Mouse (Mus musculus) granulocyte monocyte progenitor cell, adult 5-6 weeks (primary cell): ENCODE measurements at regions not wholly inside any gene's neighbourhood (a gene's known extent, or its start where the extent isn't known, plus 50 kb on each side); places are given as distances from the start of the nearest gene placed in this dataset.

Experiments used
- ATAC-seq: replicated peaks from 2 replicates; pipeline ENCODE4 v1.8.0; 2016; ENCODE audit warnings: mild to moderate bottlenecking, moderate TSS enrichment, inconsistent platforms; ENCODE audit not compliant: poor library complexity, severe bottlenecking

GRCm38 (mm10) chr14:24767964-24768363 is 281.0 kb downstream of the Rps24 start:
- no peak for ATAC-seq

DNA sequence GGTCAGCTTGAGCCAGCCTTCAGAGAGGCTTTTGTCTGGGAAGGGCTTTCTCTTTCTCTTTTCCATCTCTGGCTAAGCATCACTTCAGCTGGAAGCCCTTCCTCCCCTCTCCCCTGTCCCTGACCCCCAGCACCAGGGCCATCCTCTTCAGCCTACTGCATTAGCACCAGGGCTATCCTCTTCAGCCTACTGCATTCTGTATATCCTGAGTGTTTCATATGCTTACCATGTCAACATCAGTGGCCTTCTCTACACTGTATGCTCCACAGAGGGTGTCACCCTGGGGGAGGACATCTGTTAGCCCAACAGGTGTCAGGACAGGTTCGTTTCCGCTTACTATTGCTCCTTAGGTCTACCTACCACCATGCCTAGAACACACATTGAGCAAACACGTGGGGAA is 282.5 kb downstream of the Rps24 start:
- ATAC-seq, result no peak

DNA sequence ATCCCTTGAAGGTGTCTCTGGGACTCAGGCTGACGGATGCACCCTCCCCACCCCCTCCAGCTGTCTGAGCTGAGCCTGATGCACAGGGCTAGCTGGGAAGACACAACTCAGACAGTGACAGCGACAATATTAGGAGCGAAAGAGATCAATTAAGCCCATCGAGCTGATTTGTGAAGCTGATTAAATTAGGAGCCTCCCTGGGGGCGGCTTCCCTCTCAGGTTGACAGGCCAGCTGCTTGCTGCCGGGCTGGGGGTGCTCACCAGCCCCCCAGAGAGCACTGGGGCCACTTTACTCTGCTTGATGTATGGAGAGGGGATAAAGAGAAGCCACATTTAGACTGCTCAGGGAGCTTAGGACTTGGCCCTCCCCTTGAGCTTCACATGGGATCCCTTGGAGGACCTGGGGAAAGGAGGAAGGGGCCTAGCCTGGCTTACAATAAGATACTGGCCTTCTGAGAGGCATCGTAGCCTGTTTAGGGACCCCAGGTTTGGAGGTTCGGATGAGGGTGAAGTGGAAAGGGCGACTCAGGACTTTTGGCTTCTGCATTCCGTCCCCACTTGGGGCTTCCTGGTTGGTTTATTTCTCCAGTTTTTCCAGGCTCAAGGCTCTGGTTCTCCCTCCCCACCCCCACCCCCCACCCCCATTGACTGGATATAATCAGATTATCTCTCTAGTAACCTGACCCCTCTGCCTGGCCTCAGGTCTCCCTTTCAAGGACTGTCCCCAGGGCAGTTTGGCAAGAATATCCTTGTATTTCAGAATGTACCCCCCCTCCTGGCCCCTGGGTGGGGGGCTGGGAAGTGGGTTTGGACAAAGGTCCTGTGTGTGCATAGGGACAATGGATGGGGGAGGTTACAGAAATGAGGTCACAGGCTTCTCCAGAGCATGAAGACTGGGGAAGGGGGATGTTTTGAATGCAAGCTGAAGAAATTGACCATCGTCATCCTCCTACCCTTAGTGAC is 283.4 kb downstream of the Rps24 start:
- ATAC-seq, result no peak

DNA sequence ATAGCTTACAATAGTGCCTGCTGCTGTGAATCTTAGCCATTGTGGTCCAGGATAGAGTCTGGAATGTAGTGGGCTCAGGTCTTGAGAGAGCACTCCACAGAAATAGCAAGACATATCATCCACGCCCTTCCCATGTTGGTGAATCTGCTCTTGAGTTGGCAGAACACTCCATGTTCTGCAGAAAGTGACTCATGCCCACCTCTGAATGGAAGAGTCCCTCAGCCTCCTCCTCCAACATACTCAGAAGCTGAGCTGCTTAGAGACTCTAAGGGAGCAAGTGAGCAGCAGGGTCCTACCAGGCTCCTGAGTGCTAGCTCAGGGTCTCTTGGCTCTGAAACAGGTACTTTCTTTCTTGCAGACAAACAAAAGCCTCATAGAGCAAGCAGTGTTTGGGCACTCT is 284.7 kb downstream of the Rps24 start:
- ATAC-seq, result no peak

DNA sequence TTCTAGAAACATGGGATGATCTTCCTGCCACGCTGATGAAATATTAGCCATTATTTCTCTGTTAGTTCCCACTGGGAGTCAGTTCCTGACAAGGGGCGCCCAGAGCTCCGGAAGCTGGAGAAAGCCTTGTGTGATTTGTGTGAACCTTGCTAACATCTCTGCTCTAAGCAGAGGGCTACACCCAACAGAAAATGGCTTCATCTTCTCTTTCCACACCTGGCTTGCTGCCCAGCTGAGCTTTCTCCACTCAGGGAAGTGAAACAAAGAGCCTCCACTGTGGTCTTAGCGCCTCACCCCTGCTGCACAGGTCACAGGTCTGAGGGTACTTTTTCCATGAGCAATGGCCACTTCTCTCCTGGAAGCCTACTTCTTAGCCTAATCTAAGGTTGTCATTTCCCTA is 285.2 kb downstream of the Rps24 start:
- ATAC-seq, result peak; percentile 46; the same call in 1 of the 2 replicates

DNA sequence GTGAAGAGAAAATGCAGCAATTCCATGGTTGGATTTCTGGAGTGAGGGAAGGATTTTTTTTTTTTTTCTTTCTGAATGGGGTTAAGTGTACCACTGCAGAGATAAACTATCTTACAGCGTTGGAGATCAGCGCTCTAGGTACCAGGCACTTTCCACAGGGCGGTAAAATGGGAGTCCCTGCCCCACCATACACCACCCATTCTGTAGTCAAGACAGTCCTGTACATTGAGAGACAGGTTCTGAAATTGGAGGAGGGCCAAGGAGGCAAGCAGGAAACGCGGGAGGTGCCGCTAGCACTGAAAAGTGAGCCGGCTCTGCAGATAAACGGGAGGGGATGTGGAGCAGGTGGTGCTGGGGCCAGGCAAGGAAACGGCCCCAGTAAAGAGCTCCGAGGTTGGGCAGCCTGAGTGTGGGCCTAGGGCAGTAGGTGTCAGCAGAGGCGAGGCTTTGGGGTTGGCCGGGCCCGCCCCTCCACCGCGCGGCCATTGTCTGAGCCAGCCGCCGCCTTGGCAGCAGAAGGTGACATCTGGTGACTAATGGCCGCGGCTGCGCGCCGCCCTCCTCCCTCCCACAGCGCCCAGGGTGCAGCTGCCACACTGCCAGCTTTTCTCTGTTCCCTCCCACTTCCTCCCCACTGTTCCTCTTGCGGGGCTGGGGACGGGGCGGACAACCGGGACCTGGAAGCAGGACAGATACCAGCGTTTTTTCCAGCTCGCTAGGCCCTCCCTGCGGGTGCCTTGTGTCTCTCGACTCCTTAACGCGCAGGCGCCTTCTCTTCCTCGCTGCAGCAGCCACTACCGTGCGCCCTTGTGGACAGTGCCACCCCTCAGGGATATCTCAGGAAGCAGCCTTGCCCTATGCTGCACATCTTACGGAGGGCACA is 292.1 kb downstream of the Rps24 start:
- ATAC-seq, result peak; percentile 92

GRCm38 (mm10) chr14:24781674-24782073 is 294.7 kb downstream of the Rps24 start:
- no peak for ATAC-seq

- no peak for ATAC-seq
Observed at GRCm38 (mm10) chr14:24783889-24784288, 297.0 kb downstream of the Rps24 start.

DNA sequence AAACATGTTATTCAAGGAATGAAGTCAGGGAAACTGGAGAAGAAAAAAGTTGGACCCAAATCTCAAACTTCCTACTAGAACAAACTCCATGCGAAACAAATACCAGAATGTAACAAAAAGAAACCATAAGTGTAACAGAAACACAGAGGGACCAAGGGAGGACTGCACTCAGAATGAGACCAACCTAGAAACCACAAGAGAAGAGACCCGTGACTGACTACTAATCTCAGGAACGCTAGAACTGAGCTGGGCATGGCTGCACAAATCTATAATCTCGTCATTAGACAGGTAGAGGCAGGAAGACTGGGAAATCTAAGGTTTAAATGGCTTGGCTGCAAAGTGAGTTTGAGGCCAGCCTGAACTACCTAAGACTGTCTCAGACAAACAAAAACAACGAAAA is 298.5 kb downstream of the Rps24 start:
- ATAC-seq, result no peak

DNA sequence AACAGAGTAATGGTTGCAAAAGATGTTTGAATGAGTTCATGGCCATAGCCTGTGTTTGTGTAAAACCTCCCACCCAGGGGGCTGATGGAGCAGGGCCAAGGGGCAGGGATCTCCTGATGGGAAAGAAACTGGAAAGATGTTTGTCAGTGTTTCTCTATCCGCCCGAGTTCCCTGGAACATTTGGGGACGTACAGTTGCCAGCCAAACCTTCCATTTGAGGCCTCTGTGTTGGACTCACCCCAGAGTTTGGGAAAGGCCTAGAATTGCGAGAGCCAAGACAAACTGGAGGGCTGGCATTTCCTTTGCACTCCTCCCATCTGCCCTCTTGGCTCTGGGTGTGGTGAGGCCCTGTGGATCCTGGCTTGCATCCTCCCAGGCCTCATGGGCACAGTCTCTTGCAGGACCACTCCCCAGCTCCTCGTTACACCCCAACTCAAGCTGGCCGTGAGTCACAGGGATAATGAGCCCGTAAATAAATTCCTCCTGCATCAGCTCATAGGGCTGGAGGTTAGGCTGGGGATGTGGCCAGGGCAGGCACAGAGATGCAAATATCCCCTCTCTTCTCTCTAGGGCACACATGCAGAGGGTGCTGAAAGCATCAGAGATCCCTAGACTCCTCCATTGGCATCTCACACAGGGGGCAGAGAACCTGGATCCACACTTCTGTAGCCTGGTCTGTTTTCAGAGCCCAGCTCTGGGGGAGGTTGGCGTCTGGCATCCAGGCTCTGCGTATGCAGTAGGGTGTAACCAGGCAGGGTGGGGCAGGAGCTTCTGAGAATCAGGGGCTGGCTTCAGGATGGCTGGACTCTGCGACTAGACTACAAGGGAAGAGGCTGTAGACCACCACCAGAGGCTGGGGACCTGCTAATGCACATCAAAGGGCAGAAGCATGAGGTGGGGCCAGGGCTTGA is 306.7 kb downstream of the Rps24 start:
- ATAC-seq, result no peak

- ATAC-seq, result no peak
Observed at GRCm38 (mm10) chr14:24794359-24794845, 307.5 kb downstream of the Rps24 start.

GRCm38 (mm10) chr14:24797494-24797893 is 310.6 kb downstream of the Rps24 start:
- ATAC-seq, result no peak

GRCm38 (mm10) chr14:24798066-24798465 is 311.1 kb downstream of the Rps24 start:
- no peak for ATAC-seq

- ATAC-seq, result no peak
Observed at GRCm38 (mm10) chr14:24803001-24803655, 316.2 kb downstream of the Rps24 start.

DNA sequence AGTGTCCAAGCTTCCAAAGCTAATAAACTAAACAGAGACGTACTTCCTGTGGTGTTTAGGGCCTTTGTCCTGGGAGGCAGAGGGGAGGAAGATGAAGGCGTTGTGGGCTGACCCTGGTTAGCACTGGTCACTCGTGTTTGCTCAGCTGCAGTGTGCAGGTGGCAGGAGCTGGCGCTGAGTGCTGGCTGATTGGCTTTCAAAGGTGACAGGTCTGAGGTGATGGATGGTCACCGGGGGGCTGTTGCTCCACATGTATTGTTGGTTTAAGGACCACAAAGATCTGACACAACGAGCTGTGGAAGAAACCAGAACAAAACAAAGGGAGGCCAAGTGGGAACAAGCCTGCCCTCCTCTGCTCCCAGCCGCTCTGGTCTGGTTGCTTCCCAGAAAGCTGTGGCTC is 320.1 kb downstream of the Rps24 start:
- ATAC-seq, result no peak

DNA sequence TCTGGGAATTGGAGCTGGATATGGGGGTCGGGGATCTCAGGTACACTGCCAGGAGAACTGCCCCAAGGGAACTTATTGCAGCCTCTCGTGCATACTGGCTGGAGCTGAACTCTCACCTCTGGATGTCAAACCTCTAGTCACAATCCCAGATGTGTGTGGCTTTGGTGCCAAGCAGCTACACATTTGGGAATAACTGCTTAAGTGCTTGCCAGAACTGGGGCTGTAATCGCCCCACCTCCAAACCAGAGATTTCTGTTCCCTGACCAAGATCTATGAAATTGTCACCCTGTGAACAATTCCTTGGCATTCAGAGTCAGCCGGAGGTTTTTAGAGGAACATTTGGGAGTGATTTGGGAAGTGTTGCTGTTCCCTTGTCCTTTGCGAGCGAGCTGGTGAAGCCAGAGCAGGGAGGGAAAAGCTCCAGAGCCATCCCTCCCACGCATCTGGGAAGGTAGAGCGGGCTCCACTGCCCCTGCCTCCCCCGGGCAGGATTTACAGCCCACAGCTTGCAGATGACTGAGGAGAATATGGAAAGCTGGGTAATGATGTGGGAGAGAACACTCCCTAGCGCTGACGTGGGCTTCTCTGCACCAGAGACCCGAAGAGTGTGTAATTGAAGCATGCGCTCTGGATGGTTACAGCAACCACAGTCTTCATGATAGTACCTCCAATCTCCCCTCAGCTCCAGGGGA is 336.1 kb downstream of the Rps24 start:
- ATAC-seq, result no peak

GRCm38 (mm10) chr14:24824351-24824750 is 337.4 kb downstream of the Rps24 start:
- ATAC-seq, result no peak

- no peak for ATAC-seq
Observed at GRCm38 (mm10) chr14:24825722-24826386, 338.9 kb downstream of the Rps24 start.
